Mouse (Mus musculus): ENCODE results near the gene Stard13. TPM values are rescaled to one million over a fixed set of nuclear protein-coding genes. Genes with fewer than 3 reads are reported as not detected.
A peak's percentile ranks its signal among the peaks of the same experiment; 100 is the strongest.

Gene Stard13
- polyA plus RNA-seq, 1 experiment, result 4.9 TPM

DNA sequence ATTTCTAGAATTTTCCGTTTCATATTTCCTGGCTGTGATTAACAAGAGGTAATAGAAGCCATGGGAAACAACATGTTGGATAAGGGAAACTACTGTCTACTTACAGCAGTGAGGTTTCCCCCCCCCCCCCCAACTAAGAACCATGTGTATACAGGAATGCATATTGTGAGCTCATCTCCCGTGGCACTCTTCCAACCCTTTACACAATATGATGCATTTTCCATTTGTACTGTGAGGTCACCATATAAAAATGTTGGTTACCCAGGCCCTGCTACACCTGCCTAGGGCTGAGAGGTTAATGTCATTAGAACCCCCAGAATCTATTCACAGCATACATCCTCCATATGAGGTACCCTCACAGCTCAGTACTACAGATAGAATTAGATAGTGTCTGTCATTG, 115.8 kb downstream of the Stard13 start:
- 73% methylated on average over 2 of the region's 2 CpGs for WGBS
- H3K4me1 ChIP-seq (ENCODE audit: control insufficient read depth, insufficient read depth, insufficient read length, low read length), result no peaks in the 10 kb centered on the region
- no peak overlapping the region for H3K4me3 ChIP-seq (ENCODE audit: low read depth, low read length)
- TF ChIP-seq POLR2A (IDR thresholded peaks at IDR 0.05; ENCODE audit: low read depth, low read length) (no peak), CTCF (IDR thresholded peaks at IDR 0.05; ENCODE audit: extremely low read depth, insufficient read length, insufficient replicate concordance, low read depth, low read length) (no peak)
- no peak overlapping the region for H3K27ac ChIP-seq (ENCODE audit: insufficient read depth, low read depth, low read length)
- no peaks in the 10 kb centered on the region for H3K36me3 ChIP-seq (ENCODE audit: control insufficient read depth, insufficient read depth, low read length)
- H3K27me3 ChIP-seq (ENCODE audit: control insufficient read depth, insufficient read depth, low read length), result no peaks in the 10 kb centered on the region

DNA sequence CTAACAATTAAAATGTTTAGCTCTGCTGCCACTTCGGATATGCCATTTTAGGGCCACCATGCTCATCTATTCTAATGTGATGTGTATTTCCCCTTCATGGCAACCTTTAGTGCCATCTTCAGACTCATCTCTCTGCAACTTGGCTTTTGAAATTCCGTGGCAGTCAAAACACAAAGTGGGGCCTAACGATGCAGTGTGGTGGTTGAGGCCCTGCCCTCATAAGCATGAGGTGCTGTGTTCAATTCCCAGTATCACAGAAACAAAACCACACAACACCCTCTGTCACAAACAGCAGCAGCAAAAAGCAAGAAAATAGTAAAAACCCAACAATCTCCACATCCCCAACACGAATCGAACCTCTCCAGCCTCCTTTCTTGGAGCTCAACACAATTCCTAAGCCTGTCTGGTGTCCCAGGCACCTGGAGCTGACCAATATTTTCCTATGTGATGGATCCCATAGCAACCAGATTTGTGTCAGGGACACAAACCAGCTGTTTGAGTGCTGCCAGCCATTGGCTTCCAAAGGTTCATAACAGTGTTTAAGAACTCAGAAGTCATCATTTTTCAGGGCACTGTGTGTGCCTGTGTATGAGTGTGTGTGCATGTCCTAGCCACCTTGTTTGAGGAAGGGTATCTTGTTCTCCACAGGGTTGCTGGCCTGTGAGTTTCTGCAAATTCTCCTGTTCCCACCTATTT, 117.3 kb downstream of the Stard13 start:
- H3K4me3 ChIP-seq (ENCODE audit: low read depth, low read length), result no peak overlapping the region
- no peaks in the 10 kb centered on the region for H3K4me1 ChIP-seq (ENCODE audit: control insufficient read depth, insufficient read depth, insufficient read length, low read length)
- WGBS, result 80% methylated on average over 5 of the region's 5 CpGs
- TF ChIP-seq POLR2A (IDR thresholded peaks at IDR 0.05; ENCODE audit: low read depth, low read length) (no peak), CTCF (IDR thresholded peaks at IDR 0.05; ENCODE audit: extremely low read depth, insufficient read length, insufficient replicate concordance, low read depth, low read length) (no peak)
- H3K27me3 ChIP-seq (ENCODE audit: control insufficient read depth, insufficient read depth, low read length), result no peaks in the 10 kb centered on the region
- H3K27ac ChIP-seq (ENCODE audit: insufficient read depth, low read depth, low read length), result peak overlapping the region; percentile 21; the same call in 1 of the 2 replicates
- H3K36me3 ChIP-seq (ENCODE audit: control insufficient read depth, insufficient read depth, low read length), result no peaks in the 10 kb centered on the region

DNA sequence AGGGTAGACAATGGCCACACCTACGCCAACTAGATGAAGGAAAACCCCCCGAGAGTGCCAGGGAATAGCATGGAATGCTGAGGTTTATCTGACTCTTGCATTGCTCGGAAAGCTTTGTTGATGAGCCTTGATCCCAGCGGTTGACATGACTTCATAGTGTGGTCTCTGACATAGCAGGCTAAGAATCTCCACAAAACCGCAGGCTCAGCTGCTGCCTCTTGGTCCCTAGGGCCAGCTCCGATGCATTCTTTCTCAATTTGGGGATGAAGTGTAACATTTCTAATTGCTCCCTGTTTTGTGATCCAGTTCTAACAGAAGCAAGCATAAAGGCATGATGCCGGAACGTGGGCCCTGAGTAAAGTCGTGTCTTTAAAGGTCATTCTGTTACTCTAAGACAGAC, 120.9 kb downstream of the Stard13 start:
- Histone ChIP-seq H3K27me3 (ENCODE audit: control insufficient read depth, insufficient read depth, low read length) (no peaks in the 10 kb centered on the region), H3K4me3 (ENCODE audit: low read depth, low read length) (no peak overlapping the region), H3K4me1 (ENCODE audit: control insufficient read depth, insufficient read depth, insufficient read length, low read length) (peaks cover 3% of the 10 kb centered on the region), H3K36me3 (ENCODE audit: control insufficient read depth, insufficient read depth, low read length) (no peaks in the 10 kb centered on the region), H3K27ac (ENCODE audit: insufficient read depth, low read depth, low read length) (peak overlapping the region; percentile 49)
- no peak for TF ChIP-seq POLR2A (IDR thresholded peaks at IDR 0.05; ENCODE audit: low read depth, low read length)
- TF ChIP-seq CTCF (IDR thresholded peaks at IDR 0.05; ENCODE audit: extremely low read depth, insufficient read length, insufficient replicate concordance, low read depth, low read length), result no peak
- 82% methylated on average over 9 of the region's 9 CpGs for WGBS

DNA sequence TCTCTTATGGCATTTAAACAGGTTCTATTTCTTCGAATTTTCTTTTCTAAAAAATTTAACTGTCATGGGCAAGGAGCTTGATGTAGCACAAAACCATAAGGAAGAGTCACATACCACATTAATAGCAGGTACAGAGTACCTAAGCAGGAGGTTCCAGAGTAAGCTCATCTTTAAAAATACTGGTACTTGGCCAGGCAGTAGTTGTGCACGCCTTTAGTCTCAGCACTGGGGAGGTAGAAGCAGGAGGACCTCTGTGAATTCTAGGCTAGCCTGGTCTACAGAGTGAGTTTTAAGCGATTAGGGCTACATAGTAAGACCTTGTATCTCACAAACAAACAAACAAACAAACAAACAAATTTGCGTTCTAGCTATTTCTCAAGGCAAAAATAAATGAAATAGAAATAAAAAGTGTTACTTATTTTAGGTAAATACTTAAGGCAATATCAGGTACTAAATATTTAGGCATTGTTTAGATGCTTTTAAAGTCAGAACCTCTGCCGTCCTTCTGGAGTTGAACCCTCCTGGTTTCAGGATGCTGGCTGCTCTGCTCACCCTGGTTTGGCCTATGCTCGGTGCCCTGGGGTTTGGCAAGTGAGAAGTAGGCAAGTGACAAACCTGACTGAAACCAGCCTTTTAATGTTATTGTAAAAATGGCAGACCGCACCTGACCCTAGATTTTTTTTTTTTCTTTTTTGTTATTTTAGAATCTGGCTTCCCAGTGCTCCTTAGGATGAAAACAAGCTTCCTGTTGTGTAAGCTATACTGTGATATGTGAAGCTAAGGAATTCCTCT, 122.4 kb downstream of the Stard13 start:
- TF ChIP-seq POLR2A (IDR thresholded peaks at IDR 0.05; ENCODE audit: low read depth, low read length) (no peak), CTCF (IDR thresholded peaks at IDR 0.05; ENCODE audit: extremely low read depth, insufficient read length, insufficient replicate concordance, low read depth, low read length) (no peak)
- H3K36me3 ChIP-seq (ENCODE audit: control insufficient read depth, insufficient read depth, low read length), result no peaks in the 10 kb centered on the region
- WGBS, result 88% methylated on average over 7 of the region's 7 CpGs
- peaks cover 3% of the 10 kb centered on the region for H3K4me1 ChIP-seq (ENCODE audit: control insufficient read depth, insufficient read depth, insufficient read length, low read length)
- H3K27me3 ChIP-seq (ENCODE audit: control insufficient read depth, insufficient read depth, low read length), result no peaks in the 10 kb centered on the region
- H3K4me3 ChIP-seq (ENCODE audit: low read depth, low read length), result no peak overlapping the region
- H3K27ac ChIP-seq (ENCODE audit: insufficient read depth, low read depth, low read length), result no peak overlapping the region

GRCm38 (mm10) chr5:151110461-151110908, 123.2 kb downstream of the Stard13 start:
- WGBS, result 71% methylated on average over 6 of the region's 6 CpGs

GRCm38 (mm10) chr5:151109822-151110221, 123.8 kb downstream of the Stard13 start:
- Histone ChIP-seq H3K36me3 (ENCODE audit: control insufficient read depth, insufficient read depth, low read length) (no peaks in the 10 kb centered on the region), H3K4me1 (ENCODE audit: control insufficient read depth, insufficient read depth, insufficient read length, low read length) (peaks cover 3% of the 10 kb centered on the region), H3K27ac (ENCODE audit: insufficient read depth, low read depth, low read length) (0 out of 2 replicates have a peak overlapping the region, but pooled peaks have one; percentile 33), H3K4me3 (ENCODE audit: low read depth, low read length) (no peak overlapping the region), H3K27me3 (ENCODE audit: control insufficient read depth, insufficient read depth, low read length) (no peaks in the 10 kb centered on the region)
- TF ChIP-seq CTCF (IDR thresholded peaks at IDR 0.05; ENCODE audit: extremely low read depth, insufficient read length, insufficient replicate concordance, low read depth, low read length), result no peak
- no peak for TF ChIP-seq POLR2A (IDR thresholded peaks at IDR 0.05; ENCODE audit: low read depth, low read length)
- WGBS, result 60% methylated on average over 2 of the region's 2 CpGs

More at GRCm38 (mm10) chr5:151110461-151110908, 123.2 kb downstream of the Stard13 start:
- TF ChIP-seq CTCF (IDR thresholded peaks at IDR 0.05; ENCODE audit: extremely low read depth, insufficient read length, insufficient replicate concordance, low read depth, low read length) (no peak), POLR2A (IDR thresholded peaks at IDR 0.05; ENCODE audit: low read depth, low read length) (no peak)
- H3K4me3 ChIP-seq (ENCODE audit: low read depth, low read length), result no peak overlapping the region
- H3K4me1 ChIP-seq (ENCODE audit: control insufficient read depth, insufficient read depth, insufficient read length, low read length), result peaks cover 3% of the 10 kb centered on the region
- H3K36me3 ChIP-seq (ENCODE audit: control insufficient read depth, insufficient read depth, low read length), result no peaks in the 10 kb centered on the region
- no peak overlapping the region; the same call in 1 of the 2 replicates for H3K27ac ChIP-seq (ENCODE audit: insufficient read depth, low read depth, low read length)
- no peaks in the 10 kb centered on the region for H3K27me3 ChIP-seq (ENCODE audit: control insufficient read depth, insufficient read depth, low read length)

- Histone ChIP-seq H3K27ac (ENCODE audit: insufficient read depth, low read depth, low read length) (peak overlapping the region; percentile 7; the same call in 1 of the 2 replicates), H3K4me3 (ENCODE audit: low read depth, low read length) (no peak overlapping the region), H3K27me3 (ENCODE audit: control insufficient read depth, insufficient read depth, low read length) (no peaks in the 10 kb centered on the region), H3K4me1 (ENCODE audit: control insufficient read depth, insufficient read depth, insufficient read length, low read length) (peaks cover 8% of the 10 kb centered on the region), H3K36me3 (ENCODE audit: control insufficient read depth, insufficient read depth, low read length) (no peaks in the 10 kb centered on the region)
- TF ChIP-seq CTCF (IDR thresholded peaks at IDR 0.05; ENCODE audit: extremely low read depth, insufficient read length, insufficient replicate concordance, low read depth, low read length) (no peak), POLR2A (IDR thresholded peaks at IDR 0.05; ENCODE audit: low read depth, low read length) (no peak)
- 82% methylated on average over 7 of the region's 7 CpGs for WGBS
Observed at GRCm38 (mm10) chr5:151108955-151109354, 124.7 kb downstream of the Stard13 start.
